Mouse (Mus musculus): Measurements from ENCODE around the gene Wee2. TPM values are rescaled to one million over a fixed set of nuclear protein-coding genes. Genes with fewer than 3 reads are reported as not detected.
A peak's percentile ranks its signal among the peaks of the same experiment; 100 is the strongest.

The Wee2 gene
- polyA plus RNA-seq, 1 experiment from 2014 or later: not detected

GRCm38 (mm10) chr6:40465710-40466109, 26.8 kb downstream of the Wee2 start:
- Histone ChIP-seq H3K4me1 (ENCODE audit: control insufficient read depth in 2 of 2, insufficient read depth in 2 of 2, low read length in 2 of 2) (no peaks in the 10 kb centered on the region), H3K27me3 (ENCODE audit: control insufficient read depth, insufficient read depth, low read length) (no peaks in the 10 kb centered on the region)
- WGBS: 41% methylated on average over 6 of the region's 6 CpGs

GRCm38 (mm10) chr6:40470916-40471719, 32.2 kb downstream of the Wee2 start, which contains the start of gene Ssbp1:
TSS of gene Ssbp1 (plus strand) at chr6:40471352.
- H3K9ac ChIP-seq (ENCODE audit: low read length): peak within 1 kb of the TSS; percentile 96
- H3K36me3 ChIP-seq (ENCODE audit: control insufficient read depth, insufficient read depth, low read length): peaks cover 30% of the 10 kb centered on the region
- H3K9me3 ChIP-seq (ENCODE audit: control insufficient read depth, low read length): no peaks in the 10 kb centered on the region
- H3K4me3 ChIP-seq (ENCODE audit: control insufficient read depth in 1 of 2, insufficient read depth in 1 of 2, low read depth in 1 of 2, low read length in 2 of 2): peak within 1 kb of the TSS; percentile 75 to 90
- H3K4me2 ChIP-seq (ENCODE audit: low read length): peak within 1 kb of the TSS; percentile 81
- peaks cover 2 to 4% of the 10 kb centered on the region in 2 experiments for H3K4me1 ChIP-seq (ENCODE audit: control insufficient read depth in 2 of 2, insufficient read depth in 2 of 2, low read length in 2 of 2)
- under 1% methylated on average over 54 of the region's 54 CpGs for WGBS
- peak; percentile 94 for ATAC-seq (ENCODE audit: insufficient number of reproducible peaks, insufficient read depth, low FRiP score, low read depth)
- H3K27me3 ChIP-seq (ENCODE audit: control insufficient read depth, insufficient read depth, low read length): no peaks in the 10 kb centered on the region
- H3K27ac ChIP-seq (replicated peaks in 1 of 2; ENCODE audit: control insufficient read depth in 1 of 2, insufficient read depth in 1 of 2, low read depth in 2 of 2, low read length in 2 of 2): peak within 1 kb of the TSS; percentile 92 to 98

More at GRCm38 (mm10) chr6:40465710-40466109, 26.8 kb downstream of the Wee2 start:
- ATAC-seq (ENCODE audit: insufficient number of reproducible peaks, insufficient read depth, low FRiP score, low read depth): no peak
- no peak overlapping the region for H3K27ac ChIP-seq (replicated peaks in 1 of 2; ENCODE audit: control insufficient read depth in 1 of 2, insufficient read depth in 1 of 2, low read depth in 2 of 2, low read length in 2 of 2)
- no peak overlapping the region for H3K4me3 ChIP-seq (ENCODE audit: control insufficient read depth in 1 of 2, insufficient read depth in 1 of 2, low read depth in 1 of 2, low read length in 2 of 2)
- H3K4me2 ChIP-seq (ENCODE audit: low read length): no peak overlapping the region
- no peak overlapping the region for H3K9ac ChIP-seq (ENCODE audit: low read length)
- no peaks in the 10 kb centered on the region for H3K9me3 ChIP-seq (ENCODE audit: control insufficient read depth, low read length)
- H3K36me3 ChIP-seq (ENCODE audit: control insufficient read depth, insufficient read depth, low read length): no peaks in the 10 kb centered on the region

- peak overlapping the region; percentile 81 for H3K4me2 ChIP-seq (ENCODE audit: low read length)
- ATAC-seq (ENCODE audit: insufficient number of reproducible peaks, insufficient read depth, low FRiP score, low read depth): no peak
- under 1% methylated on average over 7 of the region's 7 CpGs for WGBS
Measured at GRCm38 (mm10) chr6:40471720-40472010, 32.8 kb downstream of the Wee2 start.

GRCm38 (mm10) chr6:40476132-40476531, 37.2 kb downstream of the Wee2 start:
- Histone ChIP-seq H3K9ac (ENCODE audit: low read length) (no peak overlapping the region), H3K27ac (replicated peaks in 1 of 2; ENCODE audit: control insufficient read depth in 1 of 2, insufficient read depth in 1 of 2, low read depth in 2 of 2, low read length in 2 of 2) (no peak overlapping the region), H3K4me2 (ENCODE audit: low read length) (no peak overlapping the region), H3K36me3 (ENCODE audit: control insufficient read depth, insufficient read depth, low read length) (peaks cover 66% of the 10 kb centered on the region), H3K27me3 (ENCODE audit: control insufficient read depth, insufficient read depth, low read length) (no peaks in the 10 kb centered on the region), H3K4me1 (ENCODE audit: control insufficient read depth in 2 of 2, insufficient read depth in 2 of 2, low read length in 2 of 2) (peaks cover 2 to 4% of the 10 kb centered on the region in 2 experiments), H3K9me3 (ENCODE audit: control insufficient read depth, low read length) (no peaks in the 10 kb centered on the region), H3K4me3 (ENCODE audit: control insufficient read depth in 1 of 2, insufficient read depth in 1 of 2, low read depth in 1 of 2, low read length in 2 of 2) (no peak overlapping the region)
- 88% methylated on average over 4 of the region's 4 CpGs for WGBS
- ATAC-seq (ENCODE audit: insufficient number of reproducible peaks, insufficient read depth, low FRiP score, low read depth): no peak

More at GRCm38 (mm10) chr6:40471720-40472010, 32.8 kb downstream of the Wee2 start:
- Histone ChIP-seq H3K4me3 (ENCODE audit: control insufficient read depth in 1 of 2, insufficient read depth in 1 of 2, low read depth in 1 of 2, low read length in 2 of 2) (peak overlapping the region; percentile 75 to 90), H3K9ac (ENCODE audit: low read length) (peak overlapping the region; percentile 96), H3K27me3 (ENCODE audit: control insufficient read depth, insufficient read depth, low read length) (no peaks in the 10 kb centered on the region), H3K4me1 (ENCODE audit: control insufficient read depth in 2 of 2, insufficient read depth in 2 of 2, low read length in 2 of 2) (peaks cover 2 to 4% of the 10 kb centered on the region in 2 experiments), H3K36me3 (ENCODE audit: control insufficient read depth, insufficient read depth, low read length) (peaks cover 34% of the 10 kb centered on the region), H3K27ac (replicated peaks in 1 of 2; ENCODE audit: control insufficient read depth in 1 of 2, insufficient read depth in 1 of 2, low read depth in 2 of 2, low read length in 2 of 2) (peak overlapping the region; percentile 92 to 98), H3K9me3 (ENCODE audit: control insufficient read depth, low read length) (no peaks in the 10 kb centered on the region)

GRCm38 (mm10) chr6:40479705-40480104, 40.8 kb downstream of the Wee2 start:
- no peak overlapping the region for H3K9ac ChIP-seq (ENCODE audit: low read length)
- no peaks in the 10 kb centered on the region for H3K9me3 ChIP-seq (ENCODE audit: control insufficient read depth, low read length)
- peaks cover 85% of the 10 kb centered on the region for H3K36me3 ChIP-seq (ENCODE audit: control insufficient read depth, insufficient read depth, low read length)
- 77% methylated on average over 1 of the region's 1 CpGs for WGBS
- no peak overlapping the region for H3K27ac ChIP-seq (replicated peaks in 1 of 2; ENCODE audit: control insufficient read depth in 1 of 2, insufficient read depth in 1 of 2, low read depth in 2 of 2, low read length in 2 of 2)
- H3K4me2 ChIP-seq (ENCODE audit: low read length): no peak overlapping the region
- no peak overlapping the region for H3K4me3 ChIP-seq (ENCODE audit: control insufficient read depth in 1 of 2, insufficient read depth in 1 of 2, low read depth in 1 of 2, low read length in 2 of 2)
- no peak for ATAC-seq (ENCODE audit: insufficient number of reproducible peaks, insufficient read depth, low FRiP score, low read depth)
- H3K27me3 ChIP-seq (ENCODE audit: control insufficient read depth, insufficient read depth, low read length): no peaks in the 10 kb centered on the region
- no peaks in the 10 kb centered on the region for H3K4me1 ChIP-seq (ENCODE audit: control insufficient read depth in 2 of 2, insufficient read depth in 2 of 2, low read length in 2 of 2)

- ATAC-seq (ENCODE audit: insufficient number of reproducible peaks, insufficient read depth, low FRiP score, low read depth): no peak
- no peaks in the 10 kb centered on the region for H3K27me3 ChIP-seq (ENCODE audit: control insufficient read depth, insufficient read depth, low read length)
- no peaks in the 10 kb centered on the region for H3K4me1 ChIP-seq (ENCODE audit: control insufficient read depth in 2 of 2, insufficient read depth in 2 of 2, low read length in 2 of 2)
- no peak overlapping the region for H3K4me3 ChIP-seq (ENCODE audit: control insufficient read depth in 1 of 2, insufficient read depth in 1 of 2, low read depth in 1 of 2, low read length in 2 of 2)
- peaks cover 73% of the 10 kb centered on the region for H3K36me3 ChIP-seq (ENCODE audit: control insufficient read depth, insufficient read depth, low read length)
- H3K9ac ChIP-seq (ENCODE audit: low read length): no peak overlapping the region
- no peak overlapping the region for H3K27ac ChIP-seq (replicated peaks in 1 of 2; ENCODE audit: control insufficient read depth in 1 of 2, insufficient read depth in 1 of 2, low read depth in 2 of 2, low read length in 2 of 2)
- WGBS: 90% methylated on average over 5 of the region's 5 CpGs
- H3K9me3 ChIP-seq (ENCODE audit: control insufficient read depth, low read length): no peaks in the 10 kb centered on the region
- no peak overlapping the region for H3K4me2 ChIP-seq (ENCODE audit: low read length)
Measured at GRCm38 (mm10) chr6:40482318-40482717, 43.4 kb downstream of the Wee2 start.

- no peak within 1 kb of the TSS for H3K4me3 ChIP-seq (ENCODE audit: control insufficient read depth in 1 of 2, insufficient read depth in 1 of 2, low read depth in 1 of 2, low read length in 2 of 2)
- no peak within 1 kb of the TSS for H3K9ac ChIP-seq (ENCODE audit: low read length)
- H3K4me1 ChIP-seq (ENCODE audit: control insufficient read depth in 2 of 2, insufficient read depth in 2 of 2, low read length in 2 of 2): no peaks in the 10 kb centered on the region
- no peak within 1 kb of the TSS for H3K27ac ChIP-seq (replicated peaks in 1 of 2; ENCODE audit: control insufficient read depth in 1 of 2, insufficient read depth in 1 of 2, low read depth in 2 of 2, low read length in 2 of 2)
- ATAC-seq (ENCODE audit: insufficient number of reproducible peaks, insufficient read depth, low FRiP score, low read depth): no peak
- no peaks in the 10 kb centered on the region for H3K27me3 ChIP-seq (ENCODE audit: control insufficient read depth, insufficient read depth, low read length)
- H3K9me3 ChIP-seq (ENCODE audit: control insufficient read depth, low read length): no peaks in the 10 kb centered on the region
- no peak within 1 kb of the TSS for H3K4me2 ChIP-seq (ENCODE audit: low read length)
- no peaks in the 10 kb centered on the region; the same call in 1 of the 2 replicates for H3K36me3 ChIP-seq (ENCODE audit: control insufficient read depth, insufficient read depth, low read length)
Measured at GRCm38 (mm10) chr6:40490933-40491332, 52.0 kb downstream of the Wee2 start, which contains the start of gene Tas2r137. TSS of gene Tas2r137 (plus strand) at chr6:40491233.

Data from heart, embryonic 14.5 days (tissue).